Mouse (Mus musculus): ENCODE measurements around the gene Sbf2.

DNA sequence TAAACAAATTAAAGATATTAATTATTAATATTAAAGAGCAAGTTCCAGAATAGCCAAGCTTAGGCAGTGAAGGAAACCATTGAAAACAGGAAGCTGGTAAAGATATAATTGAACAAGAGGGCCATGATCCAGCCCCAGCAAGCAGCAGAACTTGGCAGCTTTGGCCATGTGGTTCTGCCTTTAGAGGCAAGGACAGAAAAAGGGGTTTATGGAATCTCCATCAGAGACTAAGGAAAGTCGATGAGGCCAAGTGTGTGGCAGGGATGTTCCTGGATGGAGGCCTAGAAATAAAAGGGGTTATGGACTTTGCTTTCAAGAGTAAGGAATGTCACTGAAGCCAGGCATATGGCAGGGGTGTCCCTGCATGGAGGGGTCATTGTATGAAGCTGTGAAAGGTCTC, 198.4 kb downstream of the Sbf2 start:
- TF ChIP-seq CTCF (IDR thresholded peaks at IDR 0.05; ENCODE audit: low read depth, low read length) (no peak), POLR2A (IDR thresholded peaks at IDR 0.05; ENCODE audit: extremely low read depth, insufficient read depth, low read length) (no peak)

All from liver, adult 2 months (tissue).